Mouse (Mus musculus): Measurements from ENCODE around the gene Zcchc4.

Gene Zcchc4

GRCm38 (mm10) chr5:52794109-52794508, 18.9 kb downstream of the Zcchc4 start:
- no peak for DNase-seq (ENCODE audit: low spot score in 2 of 2)

- DNase-seq (ENCODE audit: low spot score in 2 of 2): no peak
Measured at GRCm38 (mm10) chr5:52799274-52799985, 24.2 kb downstream of the Zcchc4 start.

GRCm38 (mm10) chr5:52805801-52806200, 30.6 kb downstream of the Zcchc4 start:
- DNase-seq (ENCODE audit: low spot score in 2 of 2): no peak

GRCm38 (mm10) chr5:52806349-52806748, 31.1 kb downstream of the Zcchc4 start:
- no peak for DNase-seq (ENCODE audit: low spot score in 2 of 2)

GRCm38 (mm10) chr5:52807030-52807429, 31.8 kb downstream of the Zcchc4 start:
- no peak for DNase-seq (ENCODE audit: low spot score in 2 of 2)

- DNase-seq (ENCODE audit: low spot score in 2 of 2): no peak
Measured at GRCm38 (mm10) chr5:52810446-52810845, 35.2 kb downstream of the Zcchc4 start.

- no peak for DNase-seq (ENCODE audit: low spot score in 2 of 2)
Measured at GRCm38 (mm10) chr5:52811056-52811455, 35.8 kb downstream of the Zcchc4 start.

- peak in 1 of 2 experiments; percentile 24 for DNase-seq (ENCODE audit: low spot score in 2 of 2)
Measured at GRCm38 (mm10) chr5:52812456-52812855, 37.2 kb downstream of the Zcchc4 start.

GRCm38 (mm10) chr5:52813312-52813711, 38.1 kb downstream of the Zcchc4 start:
- no peak for DNase-seq (ENCODE audit: low spot score in 2 of 2)

GRCm38 (mm10) chr5:52818676-52819075, 43.5 kb downstream of the Zcchc4 start:
- no peak for DNase-seq (ENCODE audit: low spot score in 2 of 2)

- DNase-seq (ENCODE audit: low spot score in 2 of 2): peak in 1 of 2 experiments; percentile 78
Measured at GRCm38 (mm10) chr5:52821691-52822090, 46.5 kb downstream of the Zcchc4 start.

- DNase-seq (ENCODE audit: low spot score in 2 of 2): no peak
Measured at GRCm38 (mm10) chr5:52827923-52828322, 52.7 kb downstream of the Zcchc4 start.

GRCm38 (mm10) chr5:52833005-52833404, 57.8 kb downstream of the Zcchc4 start:
- no peak for DNase-seq (ENCODE audit: low spot score in 2 of 2)

- peak; percentile 98 to 100 for DNase-seq (ENCODE audit: low spot score in 2 of 2)
Measured at GRCm38 (mm10) chr5:52833761-52834274, 58.6 kb downstream of the Zcchc4 start, which contains the start of gene Anapc4. TSS of gene Anapc4 (plus strand) at chr5:52834012.

- DNase-seq (ENCODE audit: low spot score in 2 of 2): no peak
Measured at GRCm38 (mm10) chr5:52834386-52834785, 59.2 kb downstream of the Zcchc4 start.

- DNase-seq (ENCODE audit: low spot score in 2 of 2): no peak
Measured at GRCm38 (mm10) chr5:52844319-52844718, 69.1 kb downstream of the Zcchc4 start.

GRCm38 (mm10) chr5:52855727-52856126, 80.5 kb downstream of the Zcchc4 start:
- no peak for DNase-seq (ENCODE audit: low spot score in 2 of 2)

GRCm38 (mm10) chr5:52864446-52864845, 89.2 kb downstream of the Zcchc4 start:
- DNase-seq (ENCODE audit: low spot score in 2 of 2): no peak

- DNase-seq (ENCODE audit: low spot score in 2 of 2): peak in 1 of 2 experiments; percentile 8
Measured at GRCm38 (mm10) chr5:52865825-52866224, 90.6 kb downstream of the Zcchc4 start.

GRCm38 (mm10) chr5:52866361-52867155, 91.3 kb downstream of the Zcchc4 start:
- no peak for DNase-seq (ENCODE audit: low spot score in 2 of 2)

- no peak for DNase-seq (ENCODE audit: low spot score in 2 of 2)
Measured at GRCm38 (mm10) chr5:52868918-52869703, 93.9 kb downstream of the Zcchc4 start.

GRCm38 (mm10) chr5:52871461-52871860, 96.3 kb downstream of the Zcchc4 start:
- DNase-seq (ENCODE audit: low spot score in 2 of 2): no peak

Data from left cerebral cortex, adult 9 months (tissue).